Mouse (Mus musculus) brain, embryonic 14.5 days (tissue): Measurements from ENCODE around the gene Lyz2.

ENCODE experiments used
- CTCF ChIP-seq: fragments of 200-500 bp; IDR thresholded peaks from 2 replicates; pipeline ENCODE4 v1.5.1; 2012; ENCODE audit warnings: inconsistent platforms, mild to moderate bottlenecking, moderate library complexity, borderline replicate concordance; ENCODE audit not compliant: insufficient read depth, insufficient read length; ENCODE audit errors: extremely low read depth
- POLR2A ChIP-seq: fragments of 200-500 bp; IDR thresholded peaks from 2 replicates; pipeline ENCODE4 v1.6.1; 2012; ENCODE audit warnings: mild to moderate bottlenecking, inconsistent platforms, borderline replicate concordance; ENCODE audit not compliant: poor library complexity, insufficient read depth, insufficient read length, severe bottlenecking; ENCODE audit errors: extremely low read depth

DNA sequence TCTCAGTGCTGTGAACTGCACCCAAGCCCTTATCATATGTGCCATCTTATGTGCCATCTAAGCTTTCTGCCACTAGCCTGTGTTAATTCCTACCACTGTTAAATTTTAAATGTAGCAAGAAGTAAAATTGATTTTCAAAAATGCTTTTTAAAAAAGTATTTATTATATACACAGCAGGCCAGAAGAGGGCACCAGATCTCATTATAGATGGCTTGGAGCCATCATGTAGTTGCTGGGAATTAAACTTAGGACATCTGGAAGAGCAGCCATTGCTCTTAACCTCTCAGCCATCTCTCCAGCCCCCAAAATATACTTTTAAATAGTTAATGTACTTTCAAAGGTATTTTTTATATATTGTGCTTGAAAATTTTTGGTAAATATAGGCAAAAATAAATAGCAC lies 10.1 kb downstream of the Lyz2 start:
- TF ChIP-seq POLR2A (no peak), CTCF (0 out of 2 replicates have a peak, but pooled peaks have one; percentile 14)
